Mouse (Mus musculus) hindlimb bud, embryonic 11.5 days (tissue): ENCODE data around the gene Olfr1410.

ENCODE experiments used
- DNase-seq: peaks from one replicate; pipeline ENCODE4 v3.0.0-alpha.2; 2012; ENCODE audit warnings: low read depth, low spot score; ENCODE audit errors: extremely low spot score

Gene Olfr1410

DNA sequence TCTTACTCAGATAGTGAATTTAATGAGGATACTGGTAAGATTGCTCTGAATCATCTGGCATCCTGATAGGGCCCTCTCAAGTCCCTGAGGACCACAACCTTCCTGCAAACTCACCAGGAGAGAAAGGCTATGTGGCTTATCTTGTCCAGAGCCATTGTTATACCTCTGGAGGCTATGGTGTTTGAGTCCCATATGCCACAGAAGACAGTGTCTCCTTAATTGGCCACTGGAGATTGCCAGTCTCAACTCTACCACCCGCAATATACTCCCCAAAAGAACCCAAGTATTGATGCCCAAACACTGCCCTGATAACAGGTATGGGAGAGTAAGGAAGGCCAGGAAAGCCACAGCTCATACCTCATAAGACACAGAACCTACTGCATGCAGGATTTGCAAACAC, at the start of gene Olfr1410:
TSS of gene Olfr1410 (plus strand) at position 301 of the 400 bp plus-strand sequence.
- DNase-seq = no peak

DNA sequence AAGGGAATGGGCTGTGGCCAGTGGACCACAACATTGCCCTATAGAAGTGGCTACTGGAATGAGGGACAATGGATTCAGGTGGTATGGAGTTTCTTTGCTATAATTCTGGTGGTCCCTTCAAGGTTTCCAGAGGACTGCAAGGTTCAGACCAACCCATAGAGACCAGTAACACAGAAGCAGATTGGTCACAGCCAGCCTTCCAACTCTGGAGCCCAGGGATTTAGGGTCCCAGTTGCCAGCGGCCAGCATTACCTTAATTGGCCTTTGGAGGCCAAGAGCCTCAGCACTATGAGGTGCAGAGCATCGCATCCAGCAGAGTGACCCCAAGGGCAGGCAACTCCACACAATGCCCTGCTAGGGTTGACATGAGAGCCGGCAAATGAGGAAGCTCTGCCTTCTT, 34.6 kb upstream of the Olfr1410 start, which contains the start of gene Olfr1413:
TSS of gene Olfr1413 (plus strand) at position 301 of the 400 bp plus-strand sequence.
- DNase-seq = no peak

DNA sequence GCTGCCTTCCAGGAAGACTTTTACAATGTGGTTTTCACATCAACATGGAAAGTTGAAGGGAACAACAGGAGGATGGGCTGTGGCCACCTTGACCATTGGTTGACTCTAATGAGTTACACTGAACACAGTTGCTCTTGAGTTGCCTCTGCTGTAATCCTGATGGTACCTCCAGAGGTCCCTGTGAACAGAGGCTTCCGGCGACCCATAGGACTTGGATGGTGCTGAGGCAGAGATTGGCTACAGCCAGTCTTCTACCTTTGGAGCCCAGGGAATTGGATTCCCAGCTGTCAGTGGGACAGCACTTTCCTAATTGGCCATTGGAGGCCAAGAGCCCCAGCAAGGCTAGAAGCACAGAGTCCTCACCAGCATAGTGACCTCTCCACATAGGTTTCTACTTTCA, 20.1 kb upstream of the Olfr1410 start, which contains the start of gene Olfr1412:
TSS of gene Olfr1412 (plus strand) at position 301 of the 400 bp plus-strand sequence.
- DNase-seq = no peak

DNA sequence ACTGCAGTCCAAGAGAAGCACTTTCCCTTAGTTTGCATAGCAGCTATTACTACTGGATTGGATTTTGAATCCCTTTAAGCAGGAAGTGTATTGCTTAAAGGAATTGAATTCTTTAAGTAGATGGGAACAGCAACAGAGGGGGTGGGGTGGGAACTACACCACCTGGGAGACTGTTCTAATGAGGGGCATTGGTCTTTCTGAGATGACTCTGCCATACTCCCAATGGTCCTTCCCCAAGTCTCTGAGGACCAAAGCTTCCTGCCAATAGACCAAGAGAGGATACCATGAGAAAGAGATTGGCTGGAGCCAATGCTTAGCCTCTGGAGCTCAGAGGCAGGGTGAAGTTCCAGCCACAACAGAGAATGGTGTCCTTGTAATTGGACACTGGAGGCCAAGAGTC, 11.5 kb upstream of the Olfr1410 start, which contains the start of gene Olfr1411:
TSS of gene Olfr1411 (plus strand) at position 301 of the 400 bp plus-strand sequence.
- DNase-seq = no peak

DNA sequence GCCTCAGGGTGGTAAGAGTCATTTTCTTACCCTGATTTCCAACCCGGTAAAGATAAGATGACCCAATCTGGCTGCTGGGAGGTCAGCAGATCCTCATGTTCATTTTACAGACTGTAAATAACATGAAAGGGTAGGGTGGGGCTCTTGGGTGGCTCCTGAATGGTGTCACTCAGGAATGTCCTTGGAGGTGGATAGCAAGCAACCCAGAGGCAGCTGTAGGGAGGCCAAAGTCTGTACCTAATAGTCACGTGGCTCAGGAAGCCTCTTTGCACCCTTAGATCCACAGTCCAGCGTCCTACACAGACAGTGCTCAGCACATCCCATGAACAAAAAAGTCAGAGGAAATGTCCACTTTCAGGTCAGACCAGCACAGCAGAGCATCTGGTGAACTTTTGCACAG, 9.6 kb upstream of the Olfr1410 start:
- no peak for DNase-seq

DNA sequence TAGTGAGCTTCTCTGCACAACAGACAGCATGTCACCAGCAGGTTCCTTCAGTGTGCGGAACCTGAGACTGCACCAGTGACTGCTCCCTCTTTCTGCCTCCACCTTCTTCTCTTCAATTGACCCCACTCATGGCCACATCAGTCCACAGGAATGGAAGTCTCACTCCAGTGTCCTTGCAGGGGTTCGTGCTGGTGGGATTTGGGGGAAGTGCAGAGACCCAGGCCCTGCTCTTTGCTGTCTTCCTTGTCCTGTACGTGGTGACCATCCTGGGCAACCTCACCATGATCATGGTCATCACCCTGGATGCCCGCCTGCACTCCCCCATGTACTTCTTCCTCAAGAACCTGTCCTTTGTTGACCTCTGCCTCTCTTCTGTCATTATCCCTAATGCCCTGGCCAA, 2.1 kb downstream of the Olfr1410 start:
- no peak for DNase-seq

DNA sequence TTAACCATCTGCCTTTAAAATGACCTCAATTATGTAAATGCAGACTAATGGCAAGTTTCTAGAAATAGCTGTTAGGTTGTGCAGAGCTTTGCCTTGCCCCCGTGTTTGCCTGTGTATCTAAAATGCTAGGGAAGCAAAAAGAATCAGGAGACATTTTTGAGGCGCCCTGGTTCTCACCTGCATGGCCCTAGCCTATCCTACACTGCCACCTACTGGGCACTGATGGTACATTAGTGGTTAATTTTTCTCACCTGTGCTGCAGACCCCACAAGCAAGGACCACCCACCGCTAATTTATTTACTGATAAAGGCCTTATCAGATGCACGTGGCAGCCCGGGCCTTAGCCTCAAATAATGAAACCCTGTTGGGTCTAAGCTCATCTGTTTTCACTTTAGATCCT, 5.4 kb downstream of the Olfr1410 start:
- peak; percentile 56 for DNase-seq

DNA sequence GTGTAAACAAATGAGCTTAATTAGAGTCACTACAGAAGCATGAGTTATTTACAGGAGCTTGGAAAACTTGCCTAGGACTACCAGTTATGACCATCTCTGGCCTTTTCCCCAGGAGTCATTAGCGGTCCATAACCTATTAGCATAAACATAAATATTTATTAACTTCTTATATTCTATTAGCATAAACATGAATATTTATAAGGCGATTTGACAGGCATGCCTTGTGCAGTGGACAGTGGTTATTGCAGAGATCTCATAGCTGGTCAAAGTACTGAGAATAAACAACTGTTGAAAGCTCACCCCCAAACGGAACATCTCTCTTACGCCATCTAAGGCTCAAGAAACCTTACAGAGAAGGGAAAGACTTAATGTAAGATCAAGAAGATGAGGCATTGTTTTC, 7.6 kb downstream of the Olfr1410 start:
- no peak for DNase-seq

DNA sequence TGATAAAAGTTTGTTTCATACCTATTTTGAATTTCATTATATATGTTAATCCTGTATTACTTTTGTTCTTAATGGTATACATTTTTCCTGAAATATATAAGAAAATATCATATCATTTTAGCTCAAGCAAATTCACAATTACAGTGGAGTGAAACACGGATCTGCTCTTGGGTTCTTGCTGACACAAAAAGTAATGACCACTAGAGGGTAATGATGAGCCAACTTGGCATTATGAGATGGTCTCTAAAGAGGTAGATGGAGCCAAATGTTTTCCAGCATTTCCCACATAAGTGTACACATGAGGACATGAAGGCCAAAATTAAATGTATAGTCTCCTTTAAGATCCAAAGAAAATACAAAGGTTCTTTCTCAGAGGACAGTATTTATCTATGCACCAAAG, 8.9 kb downstream of the Olfr1410 start:
- no peak for DNase-seq

DNA sequence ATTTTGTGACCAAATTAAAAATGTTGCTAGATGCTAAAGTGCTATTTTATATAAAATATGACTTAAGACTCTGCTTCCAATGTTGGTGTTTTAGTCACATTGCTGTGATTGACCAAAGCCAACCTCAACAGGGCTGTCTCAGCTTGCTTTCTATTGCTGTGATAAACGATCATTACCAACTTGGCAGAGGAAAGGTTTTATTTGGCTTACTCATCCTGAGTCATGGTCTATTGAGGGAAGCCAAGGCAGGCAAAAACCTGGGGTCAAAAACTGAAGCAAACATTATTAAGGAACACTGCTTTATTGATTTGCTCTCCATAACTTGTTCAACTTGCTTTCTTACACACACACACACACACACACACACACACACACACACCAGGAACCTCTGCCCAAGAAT, 10.5 kb downstream of the Olfr1410 start:
- no peak for DNase-seq

DNA sequence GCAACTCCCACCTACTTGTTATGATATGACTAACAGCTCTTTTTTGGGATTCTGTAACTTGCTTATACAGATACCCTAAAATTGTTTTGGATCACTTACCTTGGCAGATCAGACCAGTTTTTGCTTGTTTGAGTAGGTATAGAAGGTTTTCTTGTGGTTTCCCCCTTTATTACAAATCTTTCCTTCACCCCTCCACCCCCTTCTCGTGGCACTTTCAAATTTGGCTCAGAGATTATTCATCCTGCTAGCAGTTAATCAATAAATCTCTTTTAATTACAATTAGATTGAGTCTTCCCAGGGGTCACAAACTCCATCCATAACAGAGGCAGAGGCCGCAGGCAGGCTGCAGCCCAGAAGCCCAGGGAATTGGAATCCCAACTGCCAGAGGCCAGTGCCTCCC, 11.9 kb downstream of the Olfr1410 start, which contains the start of gene Olfr12:
TSS of gene Olfr12 (plus strand) at position 301 of the 400 bp plus-strand sequence.
- no peak for DNase-seq

DNA sequence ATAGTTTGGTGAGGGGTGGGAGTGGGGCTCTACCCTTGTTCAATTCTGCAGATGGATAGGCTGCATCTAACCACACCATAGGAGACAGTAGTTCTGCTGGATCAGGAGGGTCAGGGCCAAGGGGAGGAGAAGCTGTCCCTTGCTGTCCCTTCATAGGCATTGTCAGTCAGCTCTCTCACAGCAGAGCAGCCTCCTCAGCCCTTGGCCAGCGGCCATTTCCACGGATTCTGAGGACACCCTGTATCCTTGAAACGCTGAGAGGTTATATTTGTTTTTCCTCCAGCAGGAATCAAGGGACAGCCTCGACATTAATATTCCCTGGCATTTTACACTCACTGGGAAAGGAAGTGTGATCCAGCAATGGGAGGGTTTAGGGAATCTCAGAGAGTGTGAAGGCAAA, 12.8 kb downstream of the Olfr1410 start:
- DNase-seq = no peak

DNA sequence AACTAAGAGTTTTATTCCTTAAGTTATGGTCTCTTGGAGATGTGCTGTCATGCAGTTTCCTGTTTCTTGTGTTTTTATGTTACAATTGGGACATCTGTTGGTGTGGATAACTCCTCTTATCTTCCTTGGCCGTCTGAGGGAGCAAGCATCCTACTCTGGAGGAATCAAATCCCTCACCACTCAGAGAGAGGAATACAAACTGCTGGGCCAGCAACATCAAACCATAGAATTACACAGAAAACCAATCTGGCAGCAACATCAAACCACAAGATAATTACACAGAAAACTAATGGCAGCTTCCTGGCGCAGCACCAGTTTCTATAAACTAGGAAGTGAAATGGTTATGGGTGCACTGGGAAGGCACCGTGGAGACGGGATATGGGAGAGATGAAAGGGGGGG, 22.6 kb downstream of the Olfr1410 start:
- no peak for DNase-seq

DNA sequence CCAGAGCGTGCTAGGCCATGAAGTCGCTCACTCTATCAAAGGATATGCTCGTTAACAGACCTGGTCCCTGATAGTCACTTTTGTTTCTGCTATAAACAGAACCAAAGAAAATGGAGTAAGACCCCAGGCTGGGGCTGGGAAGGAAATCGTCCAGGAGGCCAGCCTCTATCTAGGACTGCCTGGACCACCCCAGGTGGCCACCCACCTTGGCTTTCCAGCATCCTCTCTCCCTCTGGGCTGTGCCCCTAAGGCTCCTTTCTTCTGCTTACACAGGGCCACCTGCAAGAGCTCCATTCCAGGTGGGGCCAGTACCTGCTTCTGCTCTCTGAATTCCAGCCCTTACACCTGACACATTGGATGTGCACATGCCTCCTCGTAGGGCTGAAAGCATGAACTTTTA, 26.6 kb downstream of the Olfr1410 start:
- DNase-seq = no peak

DNA sequence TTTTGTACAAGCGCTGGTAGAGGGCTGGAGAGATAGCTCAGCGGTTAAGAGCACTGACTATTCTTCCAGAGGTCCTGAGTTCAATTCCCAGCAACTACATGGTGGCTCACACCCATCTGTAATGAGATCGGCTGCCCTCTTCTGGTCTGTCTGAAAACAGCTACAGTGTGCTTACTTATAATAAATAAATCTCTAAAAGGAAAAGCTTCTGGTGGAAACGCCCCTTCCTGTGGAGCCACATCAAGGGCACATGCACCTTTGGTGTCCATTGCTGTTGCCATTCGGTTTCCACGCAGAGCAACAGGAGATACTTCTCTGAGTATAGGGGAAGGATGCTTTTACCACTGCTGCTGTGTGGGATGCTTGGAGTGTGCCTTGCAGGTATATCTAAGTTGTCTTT, 27.4 kb downstream of the Olfr1410 start:
- DNase-seq = no peak

DNA sequence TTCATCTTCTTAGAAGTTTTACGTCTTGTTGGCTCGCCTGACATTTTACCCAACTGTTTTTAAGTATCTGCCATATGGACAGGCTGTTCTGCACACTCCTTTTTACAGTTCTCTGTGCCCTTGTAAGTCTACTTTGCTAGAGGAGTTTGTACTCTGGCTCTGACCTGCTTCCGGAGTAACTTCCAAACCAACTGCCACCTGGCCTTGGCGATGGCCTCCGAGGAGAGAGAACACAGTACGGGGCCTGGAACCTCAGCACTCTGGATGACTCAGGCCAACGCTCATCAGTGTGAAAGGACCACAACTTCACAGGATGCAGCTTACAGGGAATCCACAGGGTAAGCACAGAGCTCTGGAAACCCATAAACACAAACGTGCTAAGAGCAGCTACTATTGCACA, 28.1 kb downstream of the Olfr1410 start:
- no peak for DNase-seq

DNA sequence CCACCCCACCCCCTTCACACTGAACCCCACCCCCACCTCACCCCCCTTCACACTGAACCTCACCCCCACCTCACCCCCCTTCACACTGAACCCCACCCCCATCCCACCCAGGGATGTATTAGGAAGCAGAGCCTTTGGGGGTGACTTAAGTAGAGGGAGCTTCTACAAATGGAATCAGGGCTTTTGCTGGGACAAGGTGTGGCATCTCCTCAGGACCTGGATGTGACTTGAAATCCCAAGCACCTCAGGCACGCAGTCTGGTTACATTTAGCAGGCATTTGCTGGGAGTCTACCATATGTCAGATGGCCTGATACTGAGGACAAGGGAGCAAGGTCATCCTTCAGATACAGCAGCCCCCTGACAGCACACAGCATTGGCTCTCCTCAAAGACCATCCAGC, 29.0 kb downstream of the Olfr1410 start:
- no peak for DNase-seq

DNA sequence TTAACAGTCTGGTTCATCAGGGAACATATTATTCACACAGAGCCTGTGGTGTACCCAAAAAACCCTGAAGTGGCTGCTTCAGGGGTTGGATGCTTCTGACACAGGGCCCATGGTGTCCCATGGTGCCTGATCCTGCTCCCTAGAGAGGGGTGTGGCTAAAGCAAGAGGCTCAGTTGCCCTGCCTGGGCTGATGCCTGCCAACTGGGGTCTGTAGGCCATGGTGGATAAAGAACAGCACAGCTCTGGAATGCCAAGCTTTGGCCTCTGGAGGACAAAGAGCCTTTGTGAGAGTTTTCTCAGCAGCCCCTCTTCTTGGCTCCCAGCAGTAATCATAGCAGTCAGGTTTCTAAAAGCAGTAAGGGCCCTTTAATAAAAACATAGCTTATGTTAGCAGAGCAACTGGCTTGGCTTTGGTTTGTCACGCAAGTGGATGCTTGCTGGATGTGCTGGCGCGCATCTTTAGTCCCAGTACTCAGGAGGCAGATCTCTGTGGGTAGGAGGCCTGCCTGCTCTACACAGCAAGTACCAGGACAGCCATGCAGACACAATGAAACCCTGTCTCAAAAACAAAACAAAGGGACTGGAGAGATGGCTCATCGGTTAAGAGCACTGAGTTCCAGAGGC, 29.5 kb downstream of the Olfr1410 start:
- DNase-seq = no peak

DNA sequence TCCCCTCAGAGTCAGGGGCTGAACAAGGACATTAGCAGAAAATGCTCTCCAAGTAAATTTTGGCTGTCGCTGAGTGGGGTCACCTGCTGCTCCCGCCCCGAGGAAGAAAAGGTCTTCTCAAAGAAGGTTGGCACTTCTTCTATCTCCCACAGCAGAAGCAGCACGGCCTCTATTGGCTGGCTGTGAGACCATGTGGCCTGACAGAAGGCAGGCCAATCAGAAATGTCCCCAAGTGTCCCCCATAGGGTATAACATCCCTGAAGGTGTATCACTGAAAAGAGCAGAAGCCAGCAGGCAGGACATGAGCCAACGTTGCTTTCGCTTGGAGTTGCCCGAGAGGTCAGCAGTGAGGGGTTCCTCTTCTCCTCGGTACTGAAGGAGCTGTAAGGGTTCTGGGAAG, 30.4 kb downstream of the Olfr1410 start:
- no peak for DNase-seq

DNA sequence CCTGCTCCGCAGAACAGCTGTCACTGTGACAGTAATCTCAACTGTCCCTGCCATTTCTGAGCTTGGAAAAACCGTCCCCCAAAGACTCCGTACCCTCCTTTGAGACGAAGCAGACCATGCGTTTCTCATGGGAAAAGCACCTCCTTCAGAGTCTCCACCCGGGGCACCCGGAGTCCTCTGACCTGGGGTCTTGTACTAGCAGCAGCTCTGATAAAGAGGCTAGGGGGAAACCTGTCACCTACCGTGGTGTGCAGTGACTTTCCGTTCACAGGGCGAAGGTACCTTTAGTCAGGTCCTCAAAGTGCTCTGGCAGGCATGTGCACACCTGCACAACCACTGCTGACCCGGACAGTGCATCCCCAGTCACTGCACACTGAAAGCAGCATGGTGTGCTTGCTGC, 31.1 kb downstream of the Olfr1410 start:
- DNase-seq = no peak

DNA sequence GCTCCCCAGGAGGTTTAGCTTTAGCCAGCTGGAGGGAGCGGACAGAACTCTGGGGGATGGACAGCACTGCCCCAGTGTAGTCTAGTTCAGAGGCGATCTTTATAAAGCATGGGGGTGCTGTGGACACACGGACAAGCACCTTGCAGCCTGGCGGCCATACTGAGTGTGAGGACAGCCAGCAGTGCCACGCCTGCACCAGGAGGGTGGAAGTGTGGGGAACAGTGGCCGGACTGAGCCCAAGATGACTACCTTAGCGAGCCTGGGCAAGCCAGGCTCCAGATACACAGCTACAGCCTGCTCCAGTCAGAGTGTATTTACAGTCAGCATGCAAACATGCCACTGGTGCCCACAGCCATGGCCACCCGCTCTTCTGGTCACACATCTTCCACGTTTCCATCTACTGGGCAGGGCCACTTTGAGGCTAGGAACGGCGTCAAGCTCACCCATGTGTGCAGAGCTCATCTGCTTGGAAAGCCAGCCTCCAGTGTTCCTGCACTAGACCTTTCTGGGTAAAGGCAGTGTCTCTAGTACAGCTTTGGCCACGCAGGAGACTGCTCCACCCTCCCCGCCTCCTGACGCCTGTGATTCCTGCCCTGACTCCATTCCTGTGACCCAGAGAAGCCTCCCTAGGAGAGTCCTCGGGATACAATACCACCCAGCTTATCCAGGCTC, 32.1 kb downstream of the Olfr1410 start:
- no peak for DNase-seq

DNA sequence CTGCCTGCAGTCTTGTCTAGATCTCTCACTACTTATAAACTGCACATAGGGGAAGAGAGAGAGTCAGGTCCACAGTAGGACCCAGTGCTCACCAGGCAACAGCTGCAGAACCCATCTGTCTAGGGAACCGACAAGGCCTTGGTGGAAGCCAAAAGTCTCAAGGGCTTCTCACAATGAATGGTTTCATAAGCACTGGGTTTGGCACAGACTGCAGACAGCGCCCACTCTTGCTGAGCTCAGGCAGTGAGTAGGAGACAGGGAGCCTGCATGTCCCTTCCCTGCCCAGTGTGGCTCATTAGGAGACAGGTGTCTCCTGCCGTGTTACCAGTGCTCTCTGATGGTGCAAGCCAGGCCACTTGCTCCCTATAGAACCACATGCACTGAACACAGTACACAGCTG, 32.6 kb downstream of the Olfr1410 start:
- DNase-seq = no peak

DNA sequence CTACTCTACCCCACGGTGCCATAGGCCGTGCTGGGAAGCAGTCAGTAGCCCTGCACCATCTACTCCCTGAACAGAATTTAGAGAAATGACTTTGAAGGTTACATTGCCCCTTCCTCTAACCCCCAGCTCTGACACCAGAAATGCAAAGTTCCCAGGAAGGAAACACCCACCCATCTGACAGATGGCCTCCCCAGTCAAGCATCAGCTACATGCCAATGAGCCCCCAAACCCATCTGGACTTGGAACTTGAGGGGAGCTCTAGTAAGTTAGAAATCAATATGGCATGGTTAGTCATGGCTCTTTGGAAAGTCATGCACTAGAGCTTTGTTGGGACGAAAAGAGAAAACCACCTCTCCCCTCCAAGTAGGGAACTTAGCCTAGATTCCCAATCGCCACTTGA, 33.2 kb downstream of the Olfr1410 start:
- no peak for DNase-seq
